Mouse (Mus musculus) intestine, embryonic 16.5 days (tissue): ENCODE results near the gene Tyk2. TPM values are rescaled to one million over a fixed set of nuclear protein-coding genes. Genes with fewer than 3 reads are reported as not detected.

Source experiments
- ATAC-seq: fragments of 200-750 bp; cut with Nextera tagmentation; 2 replicates; pipeline ENCODE4 v1.8.0; 2017; ENCODE audit warnings: moderate TSS enrichment, moderate library complexity
- H3K27ac ChIP-seq: fragments of 300-500 bp; sonication (generic); 2 replicates; pipeline ENCODE4 v1.5.1; 2014; ENCODE audit warnings: mild to moderate bottlenecking, low read length
- H3K27me3 ChIP-seq: fragments of 300-500 bp; sonication (generic); replicated peaks from 2 replicates; pipeline ENCODE4 v1.6.1; 2014; ENCODE audit warnings: low read length, control low read depth, mixed read lengths; ENCODE audit not compliant: control insufficient read depth, insufficient read depth
- H3K36me3 ChIP-seq: fragments of 300-500 bp; sonication (generic); 2 replicates; pipeline ENCODE4 v1.6.1; 2014; ENCODE audit warnings: low read length, control low read depth; ENCODE audit not compliant: control insufficient read depth, insufficient read depth
- H3K4me1 ChIP-seq: fragments of 300-500 bp; sonication (generic); 2 replicates; pipeline ENCODE4 v1.6.1; 2014; ENCODE audit warnings: low read length, control low read depth, mixed read lengths; ENCODE audit not compliant: control insufficient read depth, insufficient read depth
- H3K4me2 ChIP-seq: fragments of 300-500 bp; sonication (generic); 2 replicates; pipeline ENCODE4 v1.6.1; 2014; ENCODE audit warnings: low read depth, low read length, control low read depth
- H3K4me3 ChIP-seq: fragments of 300-500 bp; sonication (generic); 2 replicates; pipeline ENCODE4 v1.5.1; 2014; ENCODE audit warnings: mild to moderate bottlenecking, low read length
- H3K9ac ChIP-seq: fragments of 300-500 bp; sonication (generic); 2 replicates; pipeline ENCODE4 v1.6.1; 2014; ENCODE audit warnings: low read depth, low read length
- H3K9me3 ChIP-seq: fragments of 300-500 bp; sonication (generic); 2 replicates; pipeline ENCODE4 v1.6.1; 2016; ENCODE audit warnings: low read length, control low read depth; ENCODE audit not compliant: control insufficient read depth
- WGBS: fragments of 180-500 bp; shearing (Covaris S2); extraction: QIAGEN DNeasy Blood & Tissue Kit; methylation state at CpG from one replicate; pipeline ENCODE4 v1.1.7; 2014; 5-methylcytosine and 5-hydroxymethylcytosine counted together
- polyA plus RNA-seq: library from polyadenylated mRNA; unstranded; fragments of >200 nt; fragmentation: Nextera tagmentation; extraction: Ambion mirVana; gene quantifications from 2 replicates; pipeline ENCODE4 v1.2.1, GENCODE M21; 2015

Tyk2 gene
- polyA plus RNA-seq, 1 experiment from 2014 or later = 17.0 TPM

GRCm38 (mm10) chr9:21165952-21166451, 35.0 kb upstream of the Tyk2 start:
- Histone ChIP-seq H3K27ac (no peak overlapping the region), H3K27me3 (peaks cover 46% of the 10 kb centered on the region), H3K36me3 (no peaks in the 10 kb centered on the region), H3K9me3 (no peaks in the 10 kb centered on the region), H3K9ac (peak overlapping the region; percentile 67), H3K4me1 (peaks cover 35% of the 10 kb centered on the region), H3K4me2 (peak overlapping the region; percentile 88), H3K4me3 (peak overlapping the region; percentile 57)
- ATAC-seq = no peak
- 1% methylated on average over 47 of the region's 47 CpGs for WGBS

GRCm38 (mm10) chr9:21165041-21165951, 34.3 kb upstream of the Tyk2 start, which contains the start of gene Pde4a:
Pde4a (plus strand) TSS chr9:21165714.
- 1% methylated on average over 77 of the region's 86 CpGs for WGBS
- Histone ChIP-seq H3K4me3 (peak within 1 kb of the TSS; percentile 57), H3K27me3 (peaks cover 46% of the 10 kb centered on the region), H3K27ac (no peak within 1 kb of the TSS), H3K4me1 (peaks cover 38% of the 10 kb centered on the region), H3K9ac (peak within 1 kb of the TSS; percentile 67), H3K36me3 (no peaks in the 10 kb centered on the region), H3K9me3 (no peaks in the 10 kb centered on the region), H3K4me2 (peak within 1 kb of the TSS; percentile 88)
- ATAC-seq = no peak

- no peaks in the 10 kb centered on the region for H3K9me3 ChIP-seq
- H3K36me3 ChIP-seq = no peaks in the 10 kb centered on the region
- H3K27me3 ChIP-seq = peaks cover 46% of the 10 kb centered on the region
- H3K4me1 ChIP-seq = peaks cover 35% of the 10 kb centered on the region
- peak overlapping the region; percentile 23 for H3K4me3 ChIP-seq
- ATAC-seq = no peak
- H3K9ac ChIP-seq = peak overlapping the region; percentile 24; the same call in 1 of the 2 replicates
- WGBS = under 1% methylated on average over 26 of the region's 26 CpGs
- no peak overlapping the region for H3K27ac ChIP-seq
- H3K4me2 ChIP-seq = peak overlapping the region; percentile 40
These were observed 33.0 kb upstream of the Tyk2 start for GRCm38 (mm10) chr9:21164072-21164471.

- Histone ChIP-seq H3K9me3 (no peaks in the 10 kb centered on the region), H3K36me3 (no peaks in the 10 kb centered on the region), H3K4me1 (peaks cover 28% of the 10 kb centered on the region), H3K27me3 (peaks cover 46% of the 10 kb centered on the region), H3K9ac (no peak overlapping the region), H3K4me2 (peak overlapping the region; percentile 40; the same call in 1 of the 2 replicates), H3K4me3 (peak overlapping the region; percentile 23; the same call in 1 of the 2 replicates), H3K27ac (no peak overlapping the region)
- ATAC-seq = no peak
- WGBS = 40% methylated on average over 11 of the region's 11 CpGs
These were observed 32.3 kb upstream of the Tyk2 start for GRCm38 (mm10) chr9:21163086-21164050.

GRCm38 (mm10) chr9:21161209-21161909, 30.3 kb upstream of the Tyk2 start:
- WGBS = 1% methylated on average over 52 of the region's 52 CpGs
- peaks cover 22% of the 10 kb centered on the region for H3K4me1 ChIP-seq
- no peaks in the 10 kb centered on the region for H3K36me3 ChIP-seq

GRCm38 (mm10) chr9:21154787-21155186, 23.7 kb upstream of the Tyk2 start:
- Histone ChIP-seq H3K4me2 (no peak overlapping the region), H3K9ac (no peak overlapping the region), H3K9me3 (no peaks in the 10 kb centered on the region), H3K27me3 (no peaks in the 10 kb centered on the region), H3K4me1 (peaks cover 19% of the 10 kb centered on the region), H3K27ac (no peak overlapping the region), H3K4me3 (no peak overlapping the region), H3K36me3 (no peaks in the 10 kb centered on the region)
- 87% methylated on average over 3 of the region's 3 CpGs for WGBS
- ATAC-seq = no peak

More at GRCm38 (mm10) chr9:21161209-21161909, 30.3 kb upstream of the Tyk2 start:
- H3K4me2 ChIP-seq = peak overlapping the region; percentile 87
- peaks cover 40% of the 10 kb centered on the region for H3K27me3 ChIP-seq
- H3K9me3 ChIP-seq = no peaks in the 10 kb centered on the region
- H3K4me3 ChIP-seq = peak overlapping the region; percentile 72
- H3K9ac ChIP-seq = peak overlapping the region; percentile 84
- ATAC-seq = peak; percentile 80
- no peak overlapping the region for H3K27ac ChIP-seq

- 7% methylated on average over 5 of the region's 5 CpGs for WGBS
- H3K4me1 ChIP-seq = peaks cover 21% of the 10 kb centered on the region
- H3K27ac ChIP-seq = peak overlapping the region; percentile 84
- H3K36me3 ChIP-seq = no peaks in the 10 kb centered on the region
- peak overlapping the region; percentile 69 for H3K9ac ChIP-seq
- H3K4me2 ChIP-seq = peak overlapping the region; percentile 94
- ATAC-seq = 0 out of 2 replicates have a peak, but pooled peaks have one; percentile 4
- H3K27me3 ChIP-seq = no peaks in the 10 kb centered on the region
- no peaks in the 10 kb centered on the region for H3K9me3 ChIP-seq
- peak overlapping the region; percentile 49 for H3K4me3 ChIP-seq
These were observed 22.8 kb upstream of the Tyk2 start for GRCm38 (mm10) chr9:21153833-21154232.

- H3K9me3 ChIP-seq = no peaks in the 10 kb centered on the region
- no peaks in the 10 kb centered on the region for H3K27me3 ChIP-seq
- 0 out of 2 replicates have a peak, but pooled peaks have one; percentile 2 for ATAC-seq
- H3K36me3 ChIP-seq = no peaks in the 10 kb centered on the region
- peak overlapping the region; percentile 69 for H3K9ac ChIP-seq
- 3% methylated on average over 12 of the region's 12 CpGs for WGBS
- peak overlapping the region; percentile 94 for H3K4me2 ChIP-seq
- peak overlapping the region; percentile 49 for H3K4me3 ChIP-seq
- peak overlapping the region; percentile 84 for H3K27ac ChIP-seq
- H3K4me1 ChIP-seq = peaks cover 26% of the 10 kb centered on the region
These were observed 22.3 kb upstream of the Tyk2 start for GRCm38 (mm10) chr9:21153331-21153730.
